8 mouse cellular contexts compared by ENCODE assay signal in genomic region chr11:51635525-51636322, GRCm38 (mm10). TPM values are rescaled to one million over a fixed set of nuclear protein-coding genes. Genes with fewer than 3 reads are reported as not detected.
A peak's percentile ranks its signal among the peaks of the same experiment; 100 is the strongest.
DNase-seq lines count a peak whose midpoint lies in the region; ATAC-seq lines count a peak whose summit lies in the region.

Gene Rmnd5b, minus strand, starts transcription at chr11:51635896.

- H3K36me3 ChIP-seq in hindbrain, embryonic 15.5 days: no peaks in the 10 kb centered on the region

- peak within 1 kb of the TSS; percentile 86 for H3K27ac ChIP-seq in hindbrain, embryonic 15.5 days (replicated peaks)

- H3K27me3 ChIP-seq in hindbrain, embryonic 15.5 days: no peaks in the 10 kb centered on the region

- WGBS in hindbrain, embryonic 15.5 days: under 1% methylated on average over 61 of the region's 61 CpGs

- ATAC-seq in hindbrain, embryonic 15.5 days (ENCODE audit: low FRiP score, low read depth): peak; percentile 95

- peak within 1 kb of the TSS; percentile 82 for H3K9ac ChIP-seq in hindbrain, embryonic 15.5 days

- peak; percentile 95 for DNase-seq in ZHBTc4 (ENCODE audit: low read depth, low spot score)
- peak; percentile 75 to 89 for DNase-seq in cerebellum, postnatal 4 days (ENCODE audit: low spot score in 2 of 2)
- DNase-seq in gastrocnemius, adult 18-20 months (ENCODE audit: low spot score): peak; percentile 87
- peak; percentile 90 for DNase-seq in left cerebral cortex, adult 11 months (ENCODE audit: low spot score)
- DNase-seq in lung, postnatal 36 days: peak; percentile 91
- peak; percentile 94 for DNase-seq in retina, postnatal 1 day
- DNase-seq in thymus, postnatal 4 days: peak; percentile 89

- peaks cover 27% of the 10 kb centered on the region for H3K4me1 ChIP-seq in hindbrain, embryonic 15.5 days (replicated peaks)

- H3K4me3 ChIP-seq in hindbrain, embryonic 15.5 days: peak within 1 kb of the TSS; percentile 86

- no peaks in the 10 kb centered on the region for H3K9me3 ChIP-seq in hindbrain, embryonic 15.5 days

- H3K4me2 ChIP-seq in hindbrain, embryonic 15.5 days: peak within 1 kb of the TSS; percentile 72

RNA-seq across cellular contexts. Expression of gene Rmnd5b, which starts in this region (rescaled TPM):
- total RNA-seq in gastrocnemius, adult 18-20 months (2021): 10 to 100 TPM; 10.7 to 12.7 TPM
- polyA plus RNA-seq in hindbrain, embryonic 15.5 days (2015; fragmentation: Nextera tagmentation; extraction: Ambion mirVana): 74.2 and 79.6 TPM in 2 replicates

Comparison
In these comparisons a context has a peak if more than half of its experiments do, and no peak if none do; other contexts are left out.
1. Peak in every context shown above with its lines: DNase-seq, ATAC-seq, H3K4me3 ChIP-seq and H3K27ac ChIP-seq.